Mouse (Mus musculus): ENCODE data around the gene Krt79. TPM values are rescaled to one million over a fixed set of nuclear protein-coding genes. Genes with fewer than 3 reads are reported as not detected.

Gene Krt79
- polyA plus RNA-seq (2016; fragmentation: Nextera tagmentation; extraction: Ambion mirVana), result 0.08 and 0.15 TPM in 2 replicates

GRCm38 (mm10) chr15:101940274-101940829 lies at the start of gene Krt79:
Gene Krt79 (minus strand): TSS chr15:101940324.
- no peaks in the 10 kb centered on the region for H3K27me3 ChIP-seq
- WGBS, result 65% methylated on average over 6 of the region's 6 CpGs
- no peak for ATAC-seq (ENCODE audit: low FRiP score)
- H3K4me1 ChIP-seq, result no peaks in the 10 kb centered on the region
- no peaks in the 10 kb centered on the region for H3K36me3 ChIP-seq (replicated peaks)
- no peak within 1 kb of the TSS for H3K27ac ChIP-seq
- no peak within 1 kb of the TSS for H3K4me2 ChIP-seq
- no peaks in the 10 kb centered on the region for H3K9me3 ChIP-seq
- no peak within 1 kb of the TSS for H3K9ac ChIP-seq
- H3K4me3 ChIP-seq (replicated peaks), result no peak within 1 kb of the TSS

GRCm38 (mm10) chr15:101988714-101989113 lies 48.6 kb upstream of the Krt79 start:
- Histone ChIP-seq H3K9ac (no peak overlapping the region), H3K27ac (no peak overlapping the region), H3K9me3 (no peaks in the 10 kb centered on the region), H3K36me3 (replicated peaks) (no peaks in the 10 kb centered on the region), H3K4me3 (replicated peaks) (no peak overlapping the region), H3K4me1 (peaks cover 3% of the 10 kb centered on the region), H3K4me2 (no peak overlapping the region), H3K27me3 (peaks cover 44% of the 10 kb centered on the region)
- no peak for ATAC-seq (ENCODE audit: low FRiP score)
- WGBS, result 66% methylated on average over 8 of the region's 8 CpGs

GRCm38 (mm10) chr15:101988119-101988518 lies 48.0 kb upstream of the Krt79 start:
- peaks cover 3% of the 10 kb centered on the region for H3K4me1 ChIP-seq
- 0 out of 2 replicates have a peak, but pooled peaks have one; percentile 17 for ATAC-seq (ENCODE audit: low FRiP score)

GRCm38 (mm10) chr15:101984746-101985145 lies 44.6 kb upstream of the Krt79 start:
- Histone ChIP-seq H3K4me1 (peaks cover 3% of the 10 kb centered on the region), H3K4me2 (peak overlapping the region; percentile 48; the same call in 1 of the 2 replicates), H3K36me3 (replicated peaks) (no peaks in the 10 kb centered on the region), H3K4me3 (replicated peaks) (no peak overlapping the region), H3K9me3 (no peaks in the 10 kb centered on the region), H3K9ac (no peak overlapping the region), H3K27me3 (peaks cover 24% of the 10 kb centered on the region), H3K27ac (no peak overlapping the region)
- ATAC-seq (ENCODE audit: low FRiP score), result no peak
- 25% methylated on average over 6 of the region's 6 CpGs for WGBS

More at GRCm38 (mm10) chr15:101988119-101988518, 48.0 kb upstream of the Krt79 start:
- under 1% methylated on average over 10 of the region's 10 CpGs for WGBS
- no peaks in the 10 kb centered on the region for H3K36me3 ChIP-seq (replicated peaks)
- peaks cover 44% of the 10 kb centered on the region for H3K27me3 ChIP-seq
- 0 out of 2 replicates have a peak overlapping the region, but pooled peaks have one; percentile 19 for H3K27ac ChIP-seq
- H3K4me2 ChIP-seq, result no peak overlapping the region
- no peak overlapping the region for H3K9ac ChIP-seq
- H3K4me3 ChIP-seq (replicated peaks), result no peak overlapping the region
- no peaks in the 10 kb centered on the region for H3K9me3 ChIP-seq

- H3K36me3 ChIP-seq (replicated peaks), result no peaks in the 10 kb centered on the region
- peaks cover 3% of the 10 kb centered on the region for H3K4me1 ChIP-seq
- peak overlapping the region; percentile 74 for H3K27ac ChIP-seq
These were observed 44.0 kb upstream of the Krt79 start for GRCm38 (mm10) chr15:101983949-101984601.

GRCm38 (mm10) chr15:101983315-101983948 lies 43.3 kb upstream of the Krt79 start:
- H3K9me3 ChIP-seq, result no peaks in the 10 kb centered on the region
- H3K4me3 ChIP-seq (replicated peaks), result 0 out of 2 replicates have a peak overlapping the region, but pooled peaks have one; percentile 24
- H3K27ac ChIP-seq, result peak overlapping the region; percentile 74; the same call in 1 of the 2 replicates
- H3K4me1 ChIP-seq, result peaks cover 3% of the 10 kb centered on the region
- H3K36me3 ChIP-seq (replicated peaks), result no peaks in the 10 kb centered on the region
- WGBS, result 80% methylated on average over 13 of the region's 13 CpGs
- peak overlapping the region; percentile 48 for H3K4me2 ChIP-seq
- H3K9ac ChIP-seq, result no peak overlapping the region
- no peak for ATAC-seq (ENCODE audit: low FRiP score)
- H3K27me3 ChIP-seq, result peaks cover 15% of the 10 kb centered on the region

More at GRCm38 (mm10) chr15:101983949-101984601, 44.0 kb upstream of the Krt79 start:
- no peaks in the 10 kb centered on the region for H3K9me3 ChIP-seq
- H3K4me2 ChIP-seq, result peak overlapping the region; percentile 48
- H3K4me3 ChIP-seq (replicated peaks), result peak overlapping the region; percentile 24
- ATAC-seq (ENCODE audit: low FRiP score), result peak; percentile 94
- 4% methylated on average over 15 of the region's 15 CpGs for WGBS
- H3K27me3 ChIP-seq, result peaks cover 19% of the 10 kb centered on the region
- H3K9ac ChIP-seq, result no peak overlapping the region

- H3K36me3 ChIP-seq (replicated peaks), result no peaks in the 10 kb centered on the region
- no peaks in the 10 kb centered on the region; the same call in 1 of the 2 replicates for H3K27me3 ChIP-seq
- WGBS, result 86% methylated on average over 6 of the region's 6 CpGs
- no peak overlapping the region for H3K4me3 ChIP-seq (replicated peaks)
- H3K27ac ChIP-seq, result no peak overlapping the region
- no peak for ATAC-seq (ENCODE audit: low FRiP score)
- H3K9me3 ChIP-seq, result no peaks in the 10 kb centered on the region
- H3K4me1 ChIP-seq, result peaks cover 12% of the 10 kb centered on the region
- no peak overlapping the region for H3K9ac ChIP-seq
- no peak overlapping the region for H3K4me2 ChIP-seq
These were observed 40.7 kb upstream of the Krt79 start for GRCm38 (mm10) chr15:101980849-101981248.

- Histone ChIP-seq H3K4me3 (replicated peaks) (peak overlapping the region; percentile 37), H3K4me2 (peak overlapping the region; percentile 74), H3K27ac (no peak overlapping the region), H3K36me3 (replicated peaks) (no peaks in the 10 kb centered on the region), H3K27me3 (peaks cover 4% of the 10 kb centered on the region; the same call in 1 of the 2 replicates), H3K9me3 (no peaks in the 10 kb centered on the region), H3K4me1 (peaks cover 19% of the 10 kb centered on the region), H3K9ac (peak overlapping the region; percentile 58)
- WGBS, result 3% methylated on average over 38 of the region's 39 CpGs
- ATAC-seq (ENCODE audit: low FRiP score), result peak; percentile 83
These were observed 37.1 kb upstream of the Krt79 start for GRCm38 (mm10) chr15:101977043-101977726.

GRCm38 (mm10) chr15:101976641-101977040 lies 36.5 kb upstream of the Krt79 start:
- H3K36me3 ChIP-seq (replicated peaks), result no peaks in the 10 kb centered on the region
- no peak overlapping the region for H3K4me3 ChIP-seq (replicated peaks)
- WGBS, result 64% methylated on average over 3 of the region's 3 CpGs
- H3K9me3 ChIP-seq, result no peaks in the 10 kb centered on the region
- H3K9ac ChIP-seq, result peak overlapping the region; percentile 58; the same call in 1 of the 2 replicates
- H3K4me1 ChIP-seq, result peaks cover 19% of the 10 kb centered on the region
- no peak overlapping the region for H3K27ac ChIP-seq
- no peak for ATAC-seq (ENCODE audit: low FRiP score)
- peaks cover 8% of the 10 kb centered on the region; the same call in 1 of the 2 replicates for H3K27me3 ChIP-seq
- H3K4me2 ChIP-seq, result peak overlapping the region; percentile 74

GRCm38 (mm10) chr15:101976023-101976422 lies 35.9 kb upstream of the Krt79 start:
- Histone ChIP-seq H3K4me2 (no peak overlapping the region), H3K4me1 (peaks cover 19% of the 10 kb centered on the region), H3K36me3 (replicated peaks) (no peaks in the 10 kb centered on the region), H3K9me3 (no peaks in the 10 kb centered on the region), H3K27me3 (peaks cover 9% of the 10 kb centered on the region; the same call in 1 of the 2 replicates), H3K4me3 (replicated peaks) (no peak overlapping the region), H3K27ac (no peak overlapping the region), H3K9ac (no peak overlapping the region)
- no peak for ATAC-seq (ENCODE audit: low FRiP score)
- 61% methylated on average over 5 of the region's 5 CpGs for WGBS

- H3K4me1 ChIP-seq, result peaks cover 22% of the 10 kb centered on the region
- peak; percentile 1; the same call in 1 of the 2 replicates for ATAC-seq (ENCODE audit: low FRiP score)
- no peak overlapping the region for H3K4me2 ChIP-seq
- H3K27ac ChIP-seq, result no peak overlapping the region
- H3K9me3 ChIP-seq, result no peaks in the 10 kb centered on the region
- H3K27me3 ChIP-seq, result peaks cover 9% of the 10 kb centered on the region; the same call in 1 of the 2 replicates
- H3K4me3 ChIP-seq (replicated peaks), result no peak overlapping the region
- H3K9ac ChIP-seq, result peak overlapping the region; percentile 21; the same call in 1 of the 2 replicates
- WGBS, result 57% methylated on average over 16 of the region's 16 CpGs
- H3K36me3 ChIP-seq (replicated peaks), result no peaks in the 10 kb centered on the region
These were observed 34.1 kb upstream of the Krt79 start for GRCm38 (mm10) chr15:101974083-101974845.
